Mouse (Mus musculus) midbrain, embryonic 14.5 days (tissue): Measurements from ENCODE around the gene Aplnr. TPM values are rescaled to one million over a fixed set of nuclear protein-coding genes. Genes with fewer than 3 reads are reported as not detected.

Experiments
- ATAC-seq: fragments of 200-750 bp; cut with Nextera tagmentation; 2 replicates; pipeline ENCODE4 v1.8.0; 2017; ENCODE audit warnings: moderate number of reproducible peaks, moderate library complexity; ENCODE audit not compliant: low FRiP score, low TSS enrichment
- DNase-seq: peaks from one replicate; pipeline ENCODE4 v3.0.0-alpha.2; 2015
- H3K27ac ChIP-seq: fragments of 300-500 bp; sonication (generic); replicated peaks from 2 replicates; pipeline ENCODE4 v1.5.1; 2014; ENCODE audit warnings: mild to moderate bottlenecking, low read depth, low read length, moderate library complexity
- H3K27me3 ChIP-seq: fragments of 300-500 bp; sonication (generic); 2 replicates; pipeline ENCODE4 v1.6.1; 2014; ENCODE audit warnings: low read length, control low read depth, mixed read lengths; ENCODE audit not compliant: control insufficient read depth, insufficient read depth
- H3K36me3 ChIP-seq: fragments of 300-500 bp; sonication (generic); 2 replicates; pipeline ENCODE4 v1.6.1; 2014; ENCODE audit warnings: low read length, control low read depth; ENCODE audit not compliant: control insufficient read depth, insufficient read depth
- H3K4me1 ChIP-seq: fragments of 300-500 bp; sonication (generic); 2 replicates; pipeline ENCODE4 v1.6.1; 2014; ENCODE audit warnings: mild to moderate bottlenecking, antibody characterized with exemption, low read length, control low read depth; ENCODE audit not compliant: control insufficient read depth, insufficient read depth
- H3K4me2 ChIP-seq: fragments of 300-500 bp; sonication (generic); 2 replicates; pipeline ENCODE4 v1.6.1; 2014; ENCODE audit warnings: mild to moderate bottlenecking, low read length, moderate library complexity
- H3K4me3 ChIP-seq: fragments of 300-500 bp; sonication (generic); replicated peaks from 2 replicates; pipeline ENCODE4 v1.5.1; 2014; ENCODE audit warnings: low read depth, low read length
- H3K9ac ChIP-seq: fragments of 300-500 bp; sonication (generic); replicated peaks from 2 replicates; pipeline ENCODE4 v1.6.1; 2014; ENCODE audit warnings: mild to moderate bottlenecking, low read length, moderate library complexity
- H3K9me3 ChIP-seq: fragments of 300-500 bp; sonication (generic); 2 replicates; pipeline ENCODE4 v1.6.1; 2016; ENCODE audit warnings: low read length, control low read depth, mixed read lengths; ENCODE audit not compliant: control insufficient read depth
- WGBS: fragments of 180-500 bp; shearing (Covaris S2); extraction: QIAGEN DNeasy Blood & Tissue Kit; methylation state at CpG from one replicate; pipeline ENCODE4 v1.1.7; 2014; 5-methylcytosine and 5-hydroxymethylcytosine counted together
- polyA plus RNA-seq: library from polyadenylated mRNA; unstranded; fragments of >200 nt; fragmentation: Nextera tagmentation; extraction: Ambion mirVana; gene quantifications from 2 replicates; pipeline ENCODE4 v1.2.1, GENCODE M21; 2014

The Aplnr gene
- polyA plus RNA-seq, 1 experiment from 2014 or later, result 27.7 TPM

DNA sequence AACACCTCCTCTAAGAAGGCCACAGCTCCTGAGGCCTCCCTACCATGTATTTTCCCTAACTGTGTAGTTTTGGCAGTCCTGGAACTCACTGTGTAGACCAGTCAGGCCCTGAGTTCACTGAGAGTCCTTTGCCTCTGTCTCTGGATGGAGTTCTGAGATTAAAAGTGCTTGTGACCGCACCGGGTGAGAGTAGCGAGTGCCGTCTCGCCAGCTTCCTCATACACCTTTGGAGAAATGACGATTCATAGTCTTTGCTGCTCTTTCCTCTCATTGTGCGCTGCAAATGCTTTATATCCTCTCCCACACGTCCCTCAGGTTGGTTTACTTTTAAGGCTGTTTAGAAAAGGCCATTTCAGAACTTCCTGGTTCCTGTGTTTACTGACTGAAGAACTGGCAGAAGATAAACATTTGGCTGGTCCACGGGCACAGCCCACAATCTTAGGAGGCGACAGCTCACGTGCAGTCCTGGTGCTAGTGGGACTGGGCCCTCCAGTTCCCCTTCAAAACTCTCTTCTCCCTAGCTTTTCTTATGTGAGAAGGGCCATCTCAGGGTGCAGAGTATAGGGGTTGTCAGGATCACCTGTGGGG, 30.5 kb upstream of the Aplnr start:
- no peak overlapping the region for H3K4me2 ChIP-seq
- no peak overlapping the region for H3K27ac ChIP-seq
- no peaks in the 10 kb centered on the region for H3K4me1 ChIP-seq
- ATAC-seq (no peak), DNase-seq (no peak)
- no peaks in the 10 kb centered on the region for H3K27me3 ChIP-seq
- no peaks in the 10 kb centered on the region for H3K36me3 ChIP-seq
- no peak overlapping the region for H3K4me3 ChIP-seq
- WGBS, result 84% methylated on average over 11 of the region's 11 CpGs
- H3K9me3 ChIP-seq, result no peaks in the 10 kb centered on the region
- no peak overlapping the region for H3K9ac ChIP-seq

DNA sequence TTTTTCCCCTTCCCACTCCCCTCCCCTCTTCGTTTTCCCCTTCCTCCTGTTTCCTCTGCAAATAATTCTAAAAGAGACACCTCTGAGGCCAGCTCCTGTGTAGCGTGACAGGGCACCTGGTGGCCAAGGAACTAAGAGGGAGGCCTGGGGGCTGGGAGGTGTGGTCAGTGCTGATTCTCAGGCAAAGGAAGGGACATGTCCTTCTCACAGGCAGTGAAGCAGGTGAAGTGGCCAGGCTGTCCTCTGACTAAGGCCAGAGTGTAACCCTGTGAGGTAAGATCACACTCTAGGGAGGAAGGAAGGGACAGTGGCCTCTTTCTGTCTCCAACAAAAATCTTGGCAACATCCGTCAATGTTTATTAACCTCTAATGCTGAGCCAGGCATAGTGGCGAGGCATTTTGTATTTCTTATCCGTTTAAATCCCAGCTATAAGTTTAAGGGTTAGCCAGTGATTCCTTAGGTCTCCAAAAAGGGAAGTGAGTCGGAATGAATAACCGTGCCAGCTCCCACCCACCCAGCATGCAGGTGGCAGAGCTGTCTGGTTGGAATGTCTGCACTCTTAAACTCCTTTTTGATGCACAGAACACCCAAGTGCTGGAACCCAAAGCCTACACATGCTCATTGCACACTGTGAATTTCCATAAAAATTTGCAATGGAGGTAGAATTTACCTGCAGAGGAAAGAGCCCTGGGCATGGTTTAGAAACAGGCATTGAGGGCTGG, 29.8 kb upstream of the Aplnr start:
- no peak overlapping the region for H3K27ac ChIP-seq
- no peaks in the 10 kb centered on the region for H3K4me1 ChIP-seq
- H3K27me3 ChIP-seq, result no peaks in the 10 kb centered on the region
- no peak overlapping the region for H3K4me2 ChIP-seq
- no peaks in the 10 kb centered on the region for H3K9me3 ChIP-seq
- H3K4me3 ChIP-seq, result no peak overlapping the region
- H3K36me3 ChIP-seq, result no peaks in the 10 kb centered on the region
- ATAC-seq (no peak), DNase-seq (no peak)
- H3K9ac ChIP-seq, result no peak overlapping the region
- WGBS, result 78% methylated on average over 7 of the region's 7 CpGs

DNA sequence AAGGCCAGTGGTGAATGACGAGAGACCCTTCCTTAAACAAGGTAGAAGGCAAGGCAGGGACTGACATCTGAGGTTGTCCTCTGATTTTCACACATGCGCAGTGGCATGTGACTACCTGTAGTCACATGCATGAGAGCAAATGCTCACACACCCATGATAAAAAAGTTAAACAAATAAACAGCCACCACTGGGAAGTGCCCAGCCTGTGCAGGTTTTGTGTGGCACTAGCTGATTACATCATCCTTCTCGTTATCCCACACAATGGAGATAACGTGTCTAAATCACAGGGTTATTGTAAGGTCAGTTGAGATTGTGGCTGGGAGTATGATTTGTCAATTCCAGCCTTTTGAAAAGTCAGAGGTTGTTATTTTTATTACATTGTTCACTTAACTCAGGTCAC, 29.1 kb upstream of the Aplnr start:
- no peak for ATAC-seq
- no peak overlapping the region for H3K4me2 ChIP-seq
- no peaks in the 10 kb centered on the region for H3K27me3 ChIP-seq
- 89% methylated on average over 4 of the region's 4 CpGs for WGBS
- no peaks in the 10 kb centered on the region for H3K9me3 ChIP-seq
- no peak overlapping the region for H3K27ac ChIP-seq
- no peak overlapping the region for H3K4me3 ChIP-seq
- no peak overlapping the region for H3K9ac ChIP-seq
- no peaks in the 10 kb centered on the region for H3K4me1 ChIP-seq
- DNase-seq, result no peak
- no peaks in the 10 kb centered on the region for H3K36me3 ChIP-seq

DNA sequence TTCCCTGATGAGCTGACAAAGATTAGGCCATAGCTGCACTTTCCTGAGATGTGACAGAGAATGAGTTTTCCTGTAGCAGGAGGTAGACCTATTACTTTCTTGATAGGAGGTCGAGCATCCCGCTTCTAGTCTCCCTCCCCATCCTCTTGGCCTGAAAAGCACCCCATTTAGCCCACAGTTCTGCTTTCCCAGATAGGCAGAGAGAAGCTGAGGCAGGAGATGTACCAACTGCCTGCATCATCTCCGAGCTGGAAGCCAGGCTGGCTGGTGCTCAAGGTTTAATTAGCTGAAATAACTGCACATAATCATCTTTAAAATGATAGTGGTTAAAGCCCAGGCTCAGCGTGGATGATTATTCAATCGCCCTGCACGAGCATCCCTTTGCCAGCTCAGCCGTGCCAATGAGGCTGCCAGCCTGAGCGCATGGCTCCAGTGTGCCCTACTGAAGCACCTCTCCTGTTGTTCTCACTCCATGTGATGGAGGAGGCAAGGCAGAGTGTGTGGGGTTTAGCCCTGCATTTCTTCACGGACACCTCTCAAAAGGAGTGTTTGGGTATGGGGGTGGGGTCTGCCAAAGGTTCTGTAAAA, 25.6 kb upstream of the Aplnr start:
- H3K27ac ChIP-seq, result no peak overlapping the region
- no peaks in the 10 kb centered on the region for H3K9me3 ChIP-seq
- no peaks in the 10 kb centered on the region for H3K4me1 ChIP-seq
- no peak overlapping the region for H3K9ac ChIP-seq
- no peaks in the 10 kb centered on the region for H3K36me3 ChIP-seq
- H3K4me3 ChIP-seq, result no peak overlapping the region
- H3K27me3 ChIP-seq, result no peaks in the 10 kb centered on the region
- DNase-seq (no peak), ATAC-seq (no peak)
- no peak overlapping the region for H3K4me2 ChIP-seq
- 84% methylated on average over 9 of the region's 9 CpGs for WGBS

DNA sequence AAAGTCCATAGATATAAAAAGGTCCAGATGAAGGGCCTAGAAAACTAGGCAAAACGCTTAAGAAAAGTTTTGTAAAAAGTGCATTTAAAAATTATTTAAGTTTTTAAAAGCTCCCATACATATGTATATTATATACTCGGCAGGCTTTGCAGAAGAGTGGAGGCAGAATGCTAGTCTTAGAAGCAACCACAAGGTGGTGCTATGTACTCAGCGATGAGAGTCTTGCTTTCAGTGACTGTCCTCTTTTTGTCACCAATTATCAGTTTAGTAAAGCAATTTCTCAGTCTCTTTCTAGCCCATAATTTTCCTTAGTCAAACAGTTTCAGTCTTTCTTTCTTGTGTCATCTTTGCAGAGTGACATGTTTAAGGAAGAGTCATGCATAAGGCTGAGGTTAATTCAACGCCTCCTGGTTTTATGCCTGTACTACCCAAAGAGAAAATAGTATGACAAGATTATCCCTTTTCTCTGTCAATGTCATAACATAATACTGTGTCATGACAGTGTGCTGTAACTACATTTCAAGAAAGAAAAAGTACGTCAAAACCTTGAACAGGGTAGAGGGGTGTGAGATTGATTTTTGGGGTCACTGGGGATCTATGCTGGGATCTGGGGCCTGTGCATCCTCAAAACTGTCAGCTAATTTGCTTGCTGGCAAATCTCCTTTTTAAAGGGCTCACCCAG, 12.7 kb upstream of the Aplnr start:
- H3K4me3 ChIP-seq, result no peak overlapping the region
- no peak overlapping the region for H3K9ac ChIP-seq
- no peak overlapping the region for H3K27ac ChIP-seq
- peak; percentile 90 for DNase-seq
- H3K4me2 ChIP-seq, result no peak overlapping the region
- 30% methylated on average over 5 of the region's 5 CpGs for whole genome bisulfite sequencing
- H3K36me3 ChIP-seq, result no peaks in the 10 kb centered on the region
- no peaks in the 10 kb centered on the region for H3K27me3 ChIP-seq
- H3K4me1 ChIP-seq, result no peaks in the 10 kb centered on the region
- H3K9me3 ChIP-seq, result no peaks in the 10 kb centered on the region
- peak; percentile 75 for ATAC-seq

DNA sequence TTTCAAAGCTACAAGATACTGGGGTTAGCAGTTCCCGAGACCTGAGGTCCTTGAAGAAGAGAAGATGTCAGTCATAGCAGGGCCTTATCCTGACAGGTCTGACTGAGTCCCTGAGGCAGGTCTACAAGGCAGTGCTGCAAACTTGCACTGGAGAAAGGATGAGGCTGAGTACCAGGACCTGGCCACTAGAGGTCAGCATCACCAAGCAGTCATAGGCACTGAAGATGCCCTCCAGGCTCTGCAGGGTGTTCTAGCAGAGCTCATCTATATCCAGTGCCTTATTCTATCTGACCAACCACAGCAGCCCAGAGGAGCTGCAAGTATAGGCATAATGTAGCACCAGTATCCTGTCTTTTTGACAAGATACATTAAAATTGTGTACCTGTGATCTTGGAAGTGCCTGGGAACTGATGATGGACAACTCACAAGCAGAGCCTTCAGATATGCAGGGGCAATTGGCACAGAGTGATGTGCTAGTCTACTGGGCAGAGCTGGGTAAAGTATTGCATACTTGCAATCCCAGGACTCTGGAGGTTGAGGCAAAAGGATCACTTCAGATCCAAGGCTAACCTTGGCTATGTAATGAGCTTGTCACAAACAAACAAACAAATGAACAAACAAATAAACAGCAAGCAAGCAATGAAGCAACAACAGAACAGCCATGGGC, 12.0 kb upstream of the Aplnr start:
- Histone ChIP-seq H3K36me3 (no peaks in the 10 kb centered on the region), H3K27ac (no peak overlapping the region), H3K4me2 (no peak overlapping the region), H3K4me3 (no peak overlapping the region), H3K9me3 (no peaks in the 10 kb centered on the region), H3K4me1 (no peaks in the 10 kb centered on the region), H3K9ac (no peak overlapping the region), H3K27me3 (no peaks in the 10 kb centered on the region)
- WGBS, result 18% methylated on average over 1 of the region's 1 CpGs
- ATAC-seq, result peak; percentile 88
- peak; percentile 88 for DNase-seq

DNA sequence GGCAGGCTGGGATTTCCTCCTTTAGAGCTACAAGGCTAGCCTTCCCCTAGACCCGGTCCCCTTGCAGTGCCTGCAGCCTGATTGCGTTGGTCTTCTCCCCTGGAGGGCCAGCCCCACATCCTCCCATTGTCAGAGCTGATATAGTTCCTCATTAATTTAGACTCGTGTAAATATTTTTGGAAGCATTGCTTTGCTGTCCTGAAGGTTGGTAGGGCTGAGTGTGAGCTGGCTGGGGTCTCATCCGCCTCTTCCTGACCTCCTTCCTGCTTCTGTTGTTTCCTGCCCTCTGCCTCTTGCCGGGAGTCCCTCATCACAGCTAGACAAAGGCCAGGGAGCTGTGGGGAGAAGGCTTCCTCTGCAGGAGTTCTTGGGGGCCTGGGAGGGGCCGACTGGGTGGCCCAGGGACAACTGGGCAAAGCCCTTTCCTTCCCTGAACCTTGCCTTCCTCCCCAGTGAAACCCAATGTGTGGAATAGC, 6.5 kb upstream of the Aplnr start:
- Histone ChIP-seq H3K27me3 (no peaks in the 10 kb centered on the region), H3K4me3 (no peak overlapping the region), H3K36me3 (no peaks in the 10 kb centered on the region), H3K9me3 (no peaks in the 10 kb centered on the region), H3K4me1 (no peaks in the 10 kb centered on the region), H3K4me2 (no peak overlapping the region), H3K9ac (no peak overlapping the region), H3K27ac (no peak overlapping the region)
- ATAC-seq (no peak), DNase-seq (no peak)
- WGBS, result 53% methylated on average over 6 of the region's 6 CpGs

DNA sequence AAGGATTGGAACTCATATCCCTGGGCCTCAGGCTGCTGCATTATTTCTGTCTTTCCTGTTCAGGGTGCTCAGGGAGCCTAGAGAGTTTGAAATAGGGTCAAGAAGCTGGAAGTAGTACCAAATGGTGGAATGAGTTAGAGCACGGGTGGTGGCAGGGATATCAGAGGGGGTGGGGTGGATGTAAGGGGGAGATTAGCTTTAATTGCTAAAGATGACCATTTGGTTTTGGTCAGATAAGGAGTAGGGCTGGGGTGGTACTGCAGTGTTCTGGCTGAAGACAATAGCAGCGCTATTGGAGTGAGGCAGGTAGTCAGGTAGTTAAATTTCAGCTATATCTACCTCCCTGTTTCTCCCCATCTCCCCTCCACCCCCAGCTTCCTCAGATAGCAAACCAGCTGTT, 4.8 kb upstream of the Aplnr start:
- Histone ChIP-seq H3K4me2 (no peak overlapping the region), H3K4me1 (no peaks in the 10 kb centered on the region), H3K36me3 (no peaks in the 10 kb centered on the region), H3K27ac (no peak overlapping the region), H3K27me3 (no peaks in the 10 kb centered on the region), H3K9me3 (no peaks in the 10 kb centered on the region), H3K9ac (no peak overlapping the region), H3K4me3 (no peak overlapping the region)
- WGBS, result 15% methylated on average over 2 of the region's 2 CpGs
- no peak for DNase-seq
- no peak for ATAC-seq
